ENCODE assay signal across 24 mouse cellular contexts in the genomic region with DNA sequence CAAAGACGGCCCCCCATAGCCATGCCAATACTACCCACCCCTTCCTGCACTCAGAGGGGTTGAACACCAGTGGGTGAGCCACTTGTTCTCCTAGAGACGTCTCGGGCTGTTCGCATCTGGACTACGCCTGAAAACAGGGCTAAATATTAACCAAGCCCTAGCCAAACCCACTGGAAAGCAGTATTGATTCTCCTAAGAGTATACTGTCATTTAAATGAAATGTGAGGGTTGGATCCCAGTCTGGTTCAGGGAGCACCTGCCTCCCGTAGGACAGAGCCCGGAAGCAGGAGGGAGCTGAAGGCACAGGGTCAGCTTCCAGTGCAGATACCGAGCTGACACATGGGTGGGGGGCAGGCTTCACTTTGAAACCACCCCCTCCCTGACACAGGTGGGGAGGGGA. TPM values are rescaled to one million over a fixed set of nuclear protein-coding genes. Genes with fewer than 3 reads are reported as not detected.
DNase-seq lines count a peak whose midpoint lies in the region; ATAC-seq and TF ChIP-seq lines count a peak whose summit lies in the region.
"Had no signal": no experiment of that assay in that cellular context is flagged by ENCODE, and none has a peak within 500 bp of the region (broad histone marks: within the 10 kb centered on the region; RNA-seq: fewer than 3 reads in every experiment).

No protein-coding gene starts in this region.

- TF ChIP-seq EP300 in stomach, postnatal 0 days (optimal IDR thresholded peaks at IDR 0.05): no peak

- TF ChIP-seq POLR2A in liver, adult 2 months (IDR thresholded peaks at IDR 0.05; ENCODE audit: extremely low read depth, insufficient read depth, low read length): no peak

- H3K4me3 ChIP-seq in intestine, embryonic 16.5 days (ENCODE audit: low read length): peak overlapping the region; percentile 7; the same call in 1 of the 2 replicates
- peak overlapping the region; percentile 35; the same call in 1 of the 2 replicates for H3K4me3 ChIP-seq in liver, adult 2 months (ENCODE audit: insufficient read depth, low read depth, low read length)
- H3K4me3 ChIP-seq in liver, embryonic 16.5 days (ENCODE audit: low read depth, low read length): no peak overlapping the region
- H3K4me3 ChIP-seq in stomach, postnatal 0 days (ENCODE audit: low read depth, low read length): no peak overlapping the region
- H3K4me3 ChIP-seq: embryonic facial prominence, embryonic 13.5 days; erythroblast, embryonic 14.5 days; forebrain, embryonic 12.5 days; heart, embryonic 10.5 days; hindbrain, embryonic 15.5 days; limb, embryonic 13.5 days; lung, embryonic 15.5 days had no signal

- TF ChIP-seq CTCF in liver, adult 2 months (IDR thresholded peaks at IDR 0.05; ENCODE audit: low read depth, low read length): no peak
- TF ChIP-seq CTCF in stomach, postnatal 0 days (IDR thresholded peaks at IDR 0.05; ENCODE audit: low read depth): no peak

- WGBS in intestine, embryonic 16.5 days: 52% methylated on average over 8 of the region's 8 CpGs
- 21% methylated on average over 8 of the region's 8 CpGs for WGBS in liver, adult 2 months
- WGBS in liver, embryonic 16.5 days (ENCODE audit: insufficient replicate concordance): 63% methylated on average over 8 of the region's 8 CpGs
- WGBS in stomach, postnatal 0 days: 50% methylated on average over 8 of the region's 8 CpGs

- H3K9ac ChIP-seq in intestine, embryonic 16.5 days (ENCODE audit: low read depth, low read length): peak overlapping the region; percentile 6; the same call in 1 of the 2 replicates
- 0 out of 2 replicates have a peak overlapping the region, but pooled peaks have one; percentile 51 for H3K9ac ChIP-seq in liver, adult 2 months (ENCODE audit: low read depth, low read length)
- no peak overlapping the region for H3K9ac ChIP-seq in liver, embryonic 16.5 days (ENCODE audit: low read depth, low read length)
- no peak overlapping the region for H3K9ac ChIP-seq in stomach, postnatal 0 days (ENCODE audit: low read length)
- H3K9ac ChIP-seq: embryonic facial prominence, embryonic 13.5 days; forebrain, embryonic 12.5 days; hindbrain, embryonic 15.5 days; limb, embryonic 13.5 days; lung, embryonic 15.5 days had no signal

- DNase-seq in liver, adult 2 months (ENCODE audit: extremely low read depth, low read depth, low spot score): peak; percentile 77
- DNase-seq in stomach, postnatal 0 days (ENCODE audit: low spot score): peak; percentile 63
- DNase-seq in cerebellum, adult 9-11 months: no peak
- DNase-seq in urinary bladder, postnatal 10 days (ENCODE audit: low spot score): no peak
- DNase-seq in embryo, embryonic 11 days: no peak
- DNase-seq: adrenal gland, adult 8-10 months; cerebellum, adult 18-20 months; cerebellum, postnatal 25 days; gastrocnemius, postnatal 10 days; heart, postnatal 4 days; kidney, adult 18-20 months; kidney, postnatal 10 days had no signal

- no peaks in the 10 kb centered on the region for H3K9me3 ChIP-seq in intestine, embryonic 16.5 days (ENCODE audit: control insufficient read depth, low read length)
- H3K9me3 ChIP-seq in liver, embryonic 16.5 days (replicated peaks; ENCODE audit: control insufficient read depth, low read length): no peaks in the 10 kb centered on the region
- no peaks in the 10 kb centered on the region for H3K9me3 ChIP-seq in stomach, postnatal 0 days (ENCODE audit: control insufficient read depth, low read length)
- H3K9me3 ChIP-seq: embryonic facial prominence, embryonic 13.5 days; forebrain, embryonic 12.5 days; heart, embryonic 10.5 days; hindbrain, embryonic 15.5 days; limb, embryonic 13.5 days; lung, embryonic 15.5 days had no signal

- H3K79me2 ChIP-seq in liver, adult 2 months (ENCODE audit: control insufficient read depth, insufficient read depth, low read length): no peaks in the 10 kb centered on the region

- H3K4me1 ChIP-seq in intestine, embryonic 16.5 days (ENCODE audit: control insufficient read depth, insufficient read depth, low read length): peaks cover 4% of the 10 kb centered on the region; the same call in 1 of the 2 replicates
- peaks cover 8% of the 10 kb centered on the region for H3K4me1 ChIP-seq in liver, adult 2 months (ENCODE audit: control insufficient read depth, insufficient read depth, low read length)
- H3K4me1 ChIP-seq in liver, embryonic 16.5 days (ENCODE audit: control insufficient read depth, low read depth, low read length): no peaks in the 10 kb centered on the region; the same call in 1 of the 2 replicates
- no peaks in the 10 kb centered on the region for H3K4me1 ChIP-seq in stomach, postnatal 0 days (replicated peaks; ENCODE audit: control insufficient read depth, insufficient read depth)
- H3K4me1 ChIP-seq: embryonic facial prominence, embryonic 13.5 days; forebrain, embryonic 12.5 days; heart, embryonic 10.5 days; hindbrain, embryonic 15.5 days; limb, embryonic 13.5 days had no signal

- H3K27me3 ChIP-seq in intestine, embryonic 16.5 days (replicated peaks; ENCODE audit: control insufficient read depth, insufficient read depth, low read length): peaks cover 2% of the 10 kb centered on the region; the same call in 1 of the 2 replicates
- H3K27me3 ChIP-seq in liver, adult 2 months (ENCODE audit: control insufficient read depth, insufficient read depth, low read length): no peaks in the 10 kb centered on the region
- H3K27me3 ChIP-seq in liver, embryonic 16.5 days (ENCODE audit: control insufficient read depth, insufficient read depth, low read depth, low read length): no peaks in the 10 kb centered on the region
- no peaks in the 10 kb centered on the region for H3K27me3 ChIP-seq in stomach, postnatal 0 days (ENCODE audit: control insufficient read depth, insufficient read depth, low read length)
- H3K27me3 ChIP-seq: embryonic facial prominence, embryonic 13.5 days; hindbrain, embryonic 15.5 days; lung, embryonic 15.5 days had no signal

- H3K36me3 ChIP-seq in intestine, embryonic 16.5 days (ENCODE audit: control insufficient read depth, insufficient read depth, low read length): no peaks in the 10 kb centered on the region
- H3K36me3 ChIP-seq in liver, adult 2 months (ENCODE audit: control insufficient read depth, insufficient read depth, low read length): no peaks in the 10 kb centered on the region
- H3K36me3 ChIP-seq in liver, embryonic 16.5 days (ENCODE audit: control insufficient read depth, insufficient read depth): no peaks in the 10 kb centered on the region
- no peaks in the 10 kb centered on the region for H3K36me3 ChIP-seq in stomach, postnatal 0 days (ENCODE audit: control insufficient read depth, insufficient read depth, low read length)
- H3K36me3 ChIP-seq: embryonic facial prominence, embryonic 13.5 days; forebrain, embryonic 12.5 days; heart, embryonic 10.5 days; hindbrain, embryonic 15.5 days; limb, embryonic 13.5 days; lung, embryonic 15.5 days had no signal

- peak; percentile 89 for ATAC-seq in intestine, embryonic 16.5 days
- ATAC-seq in liver, embryonic 16.5 days (ENCODE audit: low read depth): peak; percentile 65; the same call in 1 of the 2 replicates
- ATAC-seq in stomach, postnatal 0 days (ENCODE audit: low FRiP score, low TSS enrichment): peak; percentile 79
- ATAC-seq: activated CD4-positive, CD25-positive, alpha-beta regulatory T cell, adult 4 months; midbrain, embryonic 16.5 days had no signal

- H3K4me2 ChIP-seq in intestine, embryonic 16.5 days (ENCODE audit: low read depth, low read length): peak overlapping the region; percentile 35
- peak overlapping the region; percentile 46 for H3K4me2 ChIP-seq in liver, embryonic 16.5 days (ENCODE audit: low read depth, low read length)
- H3K4me2 ChIP-seq in stomach, postnatal 0 days (replicated peaks; ENCODE audit: low read depth): 0 out of 2 replicates have a peak overlapping the region, but pooled peaks have one; percentile 17
- H3K4me2 ChIP-seq: embryonic facial prominence, embryonic 13.5 days; forebrain, embryonic 12.5 days; hindbrain, embryonic 15.5 days; limb, embryonic 13.5 days; lung, embryonic 15.5 days had no signal

- peak overlapping the region; percentile 46 for H3K27ac ChIP-seq in intestine, embryonic 16.5 days (ENCODE audit: low read length)
- H3K27ac ChIP-seq in liver, adult 2 months (replicated peaks; ENCODE audit: insufficient read depth, low read depth, low read length): 0 out of 2 replicates have a peak overlapping the region, but pooled peaks have one; percentile 18
- H3K27ac ChIP-seq in liver, embryonic 16.5 days (ENCODE audit: low read length): 0 out of 2 replicates have a peak overlapping the region, but pooled peaks have one; percentile 25
- peak overlapping the region; percentile 58 for H3K27ac ChIP-seq in stomach, postnatal 0 days (replicated peaks)
- H3K27ac ChIP-seq: embryonic facial prominence, embryonic 13.5 days; forebrain, embryonic 12.5 days; heart, embryonic 10.5 days; hindbrain, embryonic 15.5 days; limb, embryonic 13.5 days; lung, embryonic 15.5 days; macrophage had no signal

RNA-seq across cellular contexts. Expression of a gene that starts 12.7 kb away (rescaled TPM):
- polyA plus RNA-seq in intestine, embryonic 16.5 days (2015; fragmentation: Nextera tagmentation; extraction: Ambion mirVana): 0.62 and 1.3 TPM in 2 replicates
- total RNA-seq in liver, adult 2 months (2014; rRNA removed): 0.07 TPM in 1 of 2 replicates, not detected in the other
- polyA plus RNA-seq in liver, adult 2 months (2012; rRNA removed): 0.17 TPM in 1 of 2 replicates, not detected in the other
- 6.8 TPM in 2 replicates for polyA plus RNA-seq in liver, embryonic 16.5 days (2015; fragmentation: Nextera tagmentation; extraction: Ambion mirVana)
- 1.5 and 1.8 TPM in 2 replicates for polyA plus RNA-seq in stomach, postnatal 0 days (2015; fragmentation: Nextera tagmentation; extraction: Ambion mirVana)
- total RNA-seq: heart, postnatal 4 days had no signal
- polyA plus RNA-seq: activated CD4-positive, CD25-positive, alpha-beta regulatory T cell, adult 4 months; erythroblast, embryonic 14.5 days; macrophage had no signal

RNA-seq across cellular contexts. Expression of a gene that starts 17.1 kb away (rescaled TPM):
- 24.9 and 25.0 TPM in 2 replicates for polyA plus RNA-seq in intestine, embryonic 16.5 days (2015; fragmentation: Nextera tagmentation; extraction: Ambion mirVana)
- 6.0 and 8.3 TPM in 2 replicates for total RNA-seq in liver, adult 2 months (2014; rRNA removed)
- 14.6 and 17.7 TPM in 2 replicates for polyA plus RNA-seq in liver, adult 2 months (2012; rRNA removed)
- polyA plus RNA-seq in liver, embryonic 16.5 days (2015; fragmentation: Nextera tagmentation; extraction: Ambion mirVana): 10.7 and 11.0 TPM in 2 replicates
- 14.4 and 15.3 TPM in 2 replicates for polyA plus RNA-seq in stomach, postnatal 0 days (2015; fragmentation: Nextera tagmentation; extraction: Ambion mirVana)

RNA-seq across cellular contexts. Expression of a gene that starts 18.0 kb away (rescaled TPM):
- polyA plus RNA-seq in intestine, embryonic 16.5 days (2015; fragmentation: Nextera tagmentation; extraction: Ambion mirVana): 52.8 and 56.5 TPM in 2 replicates
- 18.8 and 21.5 TPM in 2 replicates for total RNA-seq in liver, adult 2 months (2014; rRNA removed)
- 22.8 and 27.2 TPM in 2 replicates for polyA plus RNA-seq in liver, adult 2 months (2012; rRNA removed)
- 13.4 and 14.1 TPM in 2 replicates for polyA plus RNA-seq in liver, embryonic 16.5 days (2015; fragmentation: Nextera tagmentation; extraction: Ambion mirVana)
- polyA plus RNA-seq in stomach, postnatal 0 days (2015; fragmentation: Nextera tagmentation; extraction: Ambion mirVana): 56.6 and 58.0 TPM in 2 replicates

RNA-seq across cellular contexts. Expression of a gene that starts 52.1 kb away (rescaled TPM):
- 40.5 and 41.7 TPM in 2 replicates for polyA plus RNA-seq in intestine, embryonic 16.5 days (2015; fragmentation: Nextera tagmentation; extraction: Ambion mirVana)
- total RNA-seq in liver, adult 2 months (2014; rRNA removed): 4.5 and 5.6 TPM in 2 replicates
- polyA plus RNA-seq in liver, adult 2 months (2012; rRNA removed): 15.2 and 16.4 TPM in 2 replicates
- polyA plus RNA-seq in liver, embryonic 16.5 days (2015; fragmentation: Nextera tagmentation; extraction: Ambion mirVana): 38.9 and 39.2 TPM in 2 replicates
- 34.2 and 34.3 TPM in 2 replicates for polyA plus RNA-seq in stomach, postnatal 0 days (2015; fragmentation: Nextera tagmentation; extraction: Ambion mirVana)

RNA-seq across cellular contexts. Expression of a gene that starts 52.4 kb away (rescaled TPM):
- polyA plus RNA-seq in intestine, embryonic 16.5 days (2015; fragmentation: Nextera tagmentation; extraction: Ambion mirVana): 13.8 and 14.5 TPM in 2 replicates
- total RNA-seq in liver, adult 2 months (2014; rRNA removed): 4.1 and 5.0 TPM in 2 replicates
- 3.3 and 4.5 TPM in 2 replicates for polyA plus RNA-seq in liver, adult 2 months (2012; rRNA removed)
- 7.6 and 7.8 TPM in 2 replicates for polyA plus RNA-seq in liver, embryonic 16.5 days (2015; fragmentation: Nextera tagmentation; extraction: Ambion mirVana)
- polyA plus RNA-seq in stomach, postnatal 0 days (2015; fragmentation: Nextera tagmentation; extraction: Ambion mirVana): 8.7 and 9.7 TPM in 2 replicates

Comparison
In these comparisons a context has a peak if more than half of its experiments do, and no peak if none do; other contexts are left out.
1. H3K4me3 ChIP-seq: peak in intestine, embryonic 16.5 days (single experiment) and liver, adult 2 months (single experiment); none in liver, embryonic 16.5 days (single experiment) and stomach, postnatal 0 days (single experiment).
2. H3K9ac ChIP-seq: peak in intestine, embryonic 16.5 days (single experiment) and liver, adult 2 months (single experiment); none in liver, embryonic 16.5 days (single experiment) and stomach, postnatal 0 days (single experiment).
3. DNase-seq: peak in liver, adult 2 months (single experiment) and stomach, postnatal 0 days (single experiment); none in cerebellum, adult 9-11 months (single experiment), urinary bladder, postnatal 10 days (single experiment) and embryo, embryonic 11 days (single experiment).
4. Peak in every context shown above with its lines, with median percentiles within 50 percentile points of each other: ATAC-seq, H3K27ac ChIP-seq and H3K4me2 ChIP-seq.